Mouse (Mus musculus): ENCODE measurements at regions not wholly inside any gene's neighbourhood (a gene's known extent, or its start where the extent isn't known, plus 50 kb on each side); places are given as distances from the start of the nearest gene placed in this dataset.
A peak's percentile ranks its signal among the peaks of the same experiment; 100 is the strongest.

GRCm38 (mm10) chr4:87386271-87386670 is 156.0 kb upstream of the Slc24a2 start:
- no peak overlapping the region for H3K4me3 ChIP-seq (replicated peaks)
- no peaks in the 10 kb centered on the region for H3K4me1 ChIP-seq
- no peak overlapping the region for H3K4me2 ChIP-seq (replicated peaks)
- no peak overlapping the region for H3K9ac ChIP-seq
- H3K27me3 ChIP-seq: no peaks in the 10 kb centered on the region
- no peaks in the 10 kb centered on the region for H3K36me3 ChIP-seq
- no peak overlapping the region for H3K27ac ChIP-seq (replicated peaks)
- H3K9me3 ChIP-seq (replicated peaks): no peaks in the 10 kb centered on the region
- WGBS: 79% methylated on average over 9 of the region's 9 CpGs
- ATAC-seq (ENCODE audit: insufficient number of reproducible peaks, low FRiP score, low TSS enrichment, low read depth): no peak

GRCm38 (mm10) chr4:87385221-87385739 is 155.0 kb upstream of the Slc24a2 start:
- no peak for ATAC-seq (ENCODE audit: insufficient number of reproducible peaks, low FRiP score, low TSS enrichment, low read depth)
- Histone ChIP-seq H3K27me3 (no peaks in the 10 kb centered on the region), H3K36me3 (no peaks in the 10 kb centered on the region), H3K9me3 (replicated peaks) (no peaks in the 10 kb centered on the region), H3K9ac (no peak overlapping the region), H3K27ac (replicated peaks) (no peak overlapping the region), H3K4me3 (replicated peaks) (no peak overlapping the region), H3K4me2 (replicated peaks) (no peak overlapping the region), H3K4me1 (no peaks in the 10 kb centered on the region)
- 41% methylated on average over 7 of the region's 7 CpGs for WGBS

GRCm38 (mm10) chr4:87384469-87385044 is 154.3 kb upstream of the Slc24a2 start:
- Histone ChIP-seq H3K27ac (replicated peaks) (no peak overlapping the region), H3K9me3 (replicated peaks) (no peaks in the 10 kb centered on the region), H3K27me3 (no peaks in the 10 kb centered on the region), H3K36me3 (no peaks in the 10 kb centered on the region), H3K9ac (no peak overlapping the region), H3K4me3 (replicated peaks) (no peak overlapping the region), H3K4me1 (no peaks in the 10 kb centered on the region), H3K4me2 (replicated peaks) (no peak overlapping the region)
- WGBS: 66% methylated on average over 6 of the region's 6 CpGs
- ATAC-seq (ENCODE audit: insufficient number of reproducible peaks, low FRiP score, low TSS enrichment, low read depth): no peak

- no peaks in the 10 kb centered on the region for H3K9me3 ChIP-seq (replicated peaks)
- no peak overlapping the region for H3K27ac ChIP-seq (replicated peaks)
- H3K4me3 ChIP-seq (replicated peaks): no peak overlapping the region
- no peak overlapping the region for H3K9ac ChIP-seq
- H3K27me3 ChIP-seq: no peaks in the 10 kb centered on the region
- no peak for ATAC-seq (ENCODE audit: insufficient number of reproducible peaks, low FRiP score, low TSS enrichment, low read depth)
- no peaks in the 10 kb centered on the region for H3K4me1 ChIP-seq
- H3K4me2 ChIP-seq (replicated peaks): no peak overlapping the region
- no peaks in the 10 kb centered on the region for H3K36me3 ChIP-seq
- 83% methylated on average over 5 of the region's 5 CpGs for WGBS
Observed at GRCm38 (mm10) chr4:87380716-87381115, 150.4 kb upstream of the Slc24a2 start.

- WGBS: 50% methylated on average over 4 of the region's 4 CpGs
- Histone ChIP-seq H3K4me2 (replicated peaks) (no peak overlapping the region), H3K36me3 (no peaks in the 10 kb centered on the region), H3K4me3 (replicated peaks) (no peak overlapping the region), H3K4me1 (no peaks in the 10 kb centered on the region), H3K27ac (replicated peaks) (no peak overlapping the region), H3K9ac (no peak overlapping the region), H3K9me3 (replicated peaks) (no peaks in the 10 kb centered on the region), H3K27me3 (no peaks in the 10 kb centered on the region)
- no peak for ATAC-seq (ENCODE audit: insufficient number of reproducible peaks, low FRiP score, low TSS enrichment, low read depth)
Observed at GRCm38 (mm10) chr4:87379516-87380173, 149.4 kb upstream of the Slc24a2 start.

GRCm38 (mm10) chr4:87371960-87372359 is 141.7 kb upstream of the Slc24a2 start:
- ATAC-seq (ENCODE audit: insufficient number of reproducible peaks, low FRiP score, low TSS enrichment, low read depth): no peak
- WGBS: 51% methylated on average over 7 of the region's 7 CpGs
- H3K4me3 ChIP-seq (replicated peaks): no peak overlapping the region
- no peak overlapping the region for H3K27ac ChIP-seq (replicated peaks)
- no peaks in the 10 kb centered on the region for H3K9me3 ChIP-seq (replicated peaks)
- no peaks in the 10 kb centered on the region; the same call in 1 of the 2 replicates for H3K27me3 ChIP-seq
- no peaks in the 10 kb centered on the region for H3K36me3 ChIP-seq
- H3K9ac ChIP-seq: no peak overlapping the region
- H3K4me1 ChIP-seq: peaks cover 29% of the 10 kb centered on the region
- no peak overlapping the region for H3K4me2 ChIP-seq (replicated peaks)

GRCm38 (mm10) chr4:87369626-87370234 is 139.5 kb upstream of the Slc24a2 start:
- Histone ChIP-seq H3K9me3 (replicated peaks) (no peaks in the 10 kb centered on the region), H3K27ac (replicated peaks) (no peak overlapping the region), H3K36me3 (no peaks in the 10 kb centered on the region), H3K4me1 (peaks cover 29% of the 10 kb centered on the region), H3K4me3 (replicated peaks) (peak overlapping the region; percentile 7; the same call in 1 of the 2 replicates), H3K4me2 (replicated peaks) (peak overlapping the region; percentile 42), H3K9ac (0 out of 2 replicates have a peak overlapping the region, but pooled peaks have one; percentile 19), H3K27me3 (no peaks in the 10 kb centered on the region; the same call in 1 of the 2 replicates)
- 18% methylated on average over 14 of the region's 14 CpGs for WGBS
- peak; percentile 45; the same call in 1 of the 2 replicates for ATAC-seq (ENCODE audit: insufficient number of reproducible peaks, low FRiP score, low TSS enrichment, low read depth)

- Histone ChIP-seq H3K4me1 (peaks cover 29% of the 10 kb centered on the region), H3K9me3 (replicated peaks) (no peaks in the 10 kb centered on the region), H3K36me3 (no peaks in the 10 kb centered on the region), H3K4me2 (replicated peaks) (peak overlapping the region; percentile 63), H3K9ac (peak overlapping the region; percentile 44), H3K27ac (replicated peaks) (peak overlapping the region; percentile 84), H3K27me3 (no peaks in the 10 kb centered on the region; the same call in 1 of the 2 replicates), H3K4me3 (replicated peaks) (peak overlapping the region; percentile 51)
- WGBS: 3% methylated on average over 20 of the region's 20 CpGs
- peak; percentile 74 for ATAC-seq (ENCODE audit: insufficient number of reproducible peaks, low FRiP score, low TSS enrichment, low read depth)
Observed at GRCm38 (mm10) chr4:87368413-87369160, 138.3 kb upstream of the Slc24a2 start.

- H3K4me2 ChIP-seq (replicated peaks): peak overlapping the region; percentile 63
- WGBS: 4% methylated on average over 19 of the region's 19 CpGs
- H3K4me3 ChIP-seq (replicated peaks): peak overlapping the region; percentile 51
- ATAC-seq (ENCODE audit: insufficient number of reproducible peaks, low FRiP score, low TSS enrichment, low read depth): peak; percentile 71
- peak overlapping the region; percentile 44 for H3K9ac ChIP-seq
- H3K9me3 ChIP-seq (replicated peaks): no peaks in the 10 kb centered on the region
- H3K36me3 ChIP-seq: no peaks in the 10 kb centered on the region
- peaks cover 29% of the 10 kb centered on the region for H3K4me1 ChIP-seq
- H3K27me3 ChIP-seq: no peaks in the 10 kb centered on the region; the same call in 1 of the 2 replicates
- H3K27ac ChIP-seq (replicated peaks): peak overlapping the region; percentile 84
Observed at GRCm38 (mm10) chr4:87367732-87368412, 137.6 kb upstream of the Slc24a2 start.

- H3K36me3 ChIP-seq: no peaks in the 10 kb centered on the region
- H3K4me2 ChIP-seq (replicated peaks): no peak overlapping the region
- H3K9me3 ChIP-seq (replicated peaks): no peaks in the 10 kb centered on the region
- no peaks in the 10 kb centered on the region for H3K27me3 ChIP-seq
- H3K4me3 ChIP-seq (replicated peaks): no peak overlapping the region
- no peak overlapping the region for H3K27ac ChIP-seq (replicated peaks)
- H3K4me1 ChIP-seq: no peaks in the 10 kb centered on the region
- WGBS: 15% methylated on average over 6 of the region's 6 CpGs
- no peak overlapping the region for H3K9ac ChIP-seq
- no peak for ATAC-seq (ENCODE audit: insufficient number of reproducible peaks, low FRiP score, low TSS enrichment, low read depth)
Observed at GRCm38 (mm10) chr4:87362201-87362600, 131.9 kb upstream of the Slc24a2 start.
